Mouse (Mus musculus): ENCODE data around the gene Fam118b.

The Fam118b gene

DNA sequence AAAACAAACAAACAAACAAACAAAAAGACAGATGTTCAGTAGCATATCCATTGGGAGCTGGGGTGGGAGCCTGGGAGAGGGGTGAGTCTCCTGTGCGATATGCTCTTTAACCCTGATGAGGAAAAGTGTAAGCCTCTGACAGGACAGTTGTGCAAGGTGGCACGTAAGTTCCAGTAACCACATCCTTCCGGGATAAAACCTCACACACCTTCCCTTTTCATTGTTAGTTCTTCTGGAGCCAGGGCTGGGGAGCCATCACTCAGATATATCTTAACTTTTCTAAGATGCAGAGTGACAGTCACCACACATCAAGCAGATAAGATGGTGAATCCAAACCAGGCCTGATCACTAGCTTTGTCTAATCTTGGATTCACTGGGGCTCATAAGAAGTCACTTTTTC is 73.6 kb downstream of the Fam118b start:
- no peak for DNase-seq

DNA sequence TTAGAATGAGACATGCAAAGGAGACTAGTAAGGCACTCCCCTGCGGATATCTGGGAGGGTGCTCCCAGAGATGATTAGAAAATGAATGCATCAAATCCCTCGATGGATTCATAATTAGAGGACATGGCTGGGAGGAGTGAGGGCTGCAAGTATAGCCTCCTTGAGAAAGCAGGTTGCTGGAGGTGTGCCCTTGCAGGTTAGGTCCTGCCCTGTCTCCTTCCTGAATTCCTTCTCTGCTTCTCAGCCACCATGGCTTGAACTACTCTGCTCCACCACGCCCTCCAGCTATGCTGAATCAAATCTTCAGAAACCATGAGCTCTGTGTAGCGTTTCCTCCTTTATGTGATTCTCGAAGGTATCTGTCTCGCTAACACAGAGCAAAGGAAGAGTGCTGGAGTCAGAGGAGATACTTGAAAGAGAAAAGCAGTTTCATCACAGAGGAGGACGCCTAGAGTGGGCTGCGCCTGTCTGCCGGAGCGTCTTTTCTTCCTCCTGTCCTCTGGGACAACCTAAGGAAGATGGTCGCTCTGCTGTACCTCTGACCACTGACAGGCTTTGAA is 74.5 kb downstream of the Fam118b start:
- DNase-seq = no peak

DNA sequence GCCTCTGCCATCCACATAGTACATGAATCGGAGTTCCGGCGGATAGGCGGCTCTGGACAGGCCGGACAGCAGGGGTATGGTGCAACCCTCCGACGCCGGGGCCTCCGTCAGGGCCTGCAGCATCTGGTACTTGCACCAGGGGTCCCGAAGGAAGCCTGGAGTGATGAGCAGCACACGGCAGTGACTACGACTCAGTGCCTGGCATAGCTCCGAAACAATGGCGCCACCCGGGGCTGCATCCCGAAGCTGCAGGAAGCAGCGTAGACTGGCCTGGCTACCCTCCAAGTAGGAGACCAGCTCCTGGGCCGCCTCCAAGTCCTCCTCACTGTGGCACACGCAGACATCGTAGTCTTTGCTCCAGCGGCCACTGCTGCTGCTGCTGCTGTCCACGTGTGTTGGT is 78.9 kb downstream of the Fam118b start:
- peak; percentile 46 to 49 for DNase-seq

DNA sequence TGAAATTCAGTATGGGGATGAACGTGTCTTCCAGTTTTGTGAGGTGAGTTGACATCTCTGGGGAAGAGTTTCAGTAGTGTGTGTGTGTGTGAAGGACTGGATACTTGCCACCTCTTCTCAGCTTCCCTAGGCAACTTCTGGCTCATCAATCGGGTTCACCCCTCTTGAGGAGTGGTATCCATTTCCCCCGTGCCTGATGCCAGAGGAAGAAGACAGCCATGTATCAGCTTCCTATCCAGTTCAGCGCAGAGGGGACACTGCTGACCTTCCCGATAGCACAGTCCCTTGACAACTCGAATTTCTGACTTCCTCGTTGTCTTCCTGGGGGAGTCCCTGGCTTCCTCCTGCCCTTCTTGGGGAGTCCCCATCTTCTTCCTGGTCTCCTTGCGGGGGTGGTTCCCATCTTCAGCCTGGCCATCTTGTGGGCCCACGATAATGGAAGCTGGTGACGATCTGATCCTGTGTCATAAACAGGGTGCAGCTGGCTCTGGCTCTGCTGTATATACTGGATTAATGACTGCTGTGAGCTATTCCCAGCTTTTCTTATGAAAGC is 80.2 kb downstream of the Fam118b start:
- no peak for DNase-seq

DNA sequence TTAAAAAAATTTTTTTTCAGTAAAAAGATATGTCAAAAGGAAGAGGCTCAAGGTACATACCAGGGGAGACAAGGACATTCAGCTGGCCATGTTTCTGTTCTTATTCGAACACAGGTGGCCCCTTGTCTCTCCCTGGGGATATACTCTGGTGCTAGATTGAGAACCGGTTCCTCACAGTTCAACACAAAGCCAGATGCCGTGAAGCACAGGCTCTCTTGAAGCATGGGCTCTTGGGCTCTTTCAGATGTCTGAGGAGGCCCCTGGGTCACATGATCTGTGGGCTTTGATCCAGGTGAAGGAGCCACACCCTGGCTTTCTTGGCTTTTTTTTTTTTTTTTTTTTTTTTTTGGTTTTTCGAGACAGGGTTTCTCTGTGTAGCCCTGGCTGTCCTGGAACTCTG is 81.2 kb downstream of the Fam118b start:
- DNase-seq = no peak

DNA sequence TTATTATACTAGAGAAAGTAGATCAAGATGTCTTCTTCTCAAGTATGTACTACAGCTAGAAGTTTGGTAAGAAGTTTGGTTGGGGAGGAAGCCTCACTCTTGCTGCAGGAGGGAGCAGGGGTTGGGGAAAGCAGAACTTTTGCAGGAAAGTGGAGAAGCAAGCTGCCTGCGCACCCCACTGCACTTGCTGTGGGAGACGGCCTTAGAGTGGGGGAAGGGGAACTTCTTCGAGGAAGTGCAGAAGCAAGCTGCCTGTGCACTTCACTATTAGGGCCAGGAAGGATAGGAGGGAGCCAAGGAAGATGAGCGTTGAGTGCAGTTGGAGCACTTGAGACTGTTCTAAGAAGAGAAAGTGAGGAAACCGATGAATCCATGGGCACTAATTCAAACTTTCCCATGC is 84.2 kb downstream of the Fam118b start:
- DNase-seq = no peak

DNA sequence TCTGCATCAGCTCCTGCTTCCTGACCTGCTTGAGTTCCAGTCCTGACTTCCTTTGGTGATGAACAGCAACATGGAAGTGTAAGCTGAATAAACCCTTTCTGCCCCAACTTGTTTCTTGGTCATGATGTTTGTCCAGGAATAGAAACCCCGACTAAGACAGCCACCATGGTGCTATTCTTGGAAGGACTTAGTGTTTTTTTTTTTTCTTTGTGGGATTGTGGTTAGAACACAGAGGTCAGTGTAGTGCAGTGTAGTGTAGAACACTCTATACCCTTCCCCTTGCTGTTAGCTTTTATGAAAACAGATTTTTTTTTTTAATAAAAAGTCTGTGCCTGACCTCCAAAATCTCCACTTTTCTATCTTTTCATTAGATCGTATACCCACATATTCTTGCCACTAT is 84.8 kb downstream of the Fam118b start:
- no peak for DNase-seq

DNA sequence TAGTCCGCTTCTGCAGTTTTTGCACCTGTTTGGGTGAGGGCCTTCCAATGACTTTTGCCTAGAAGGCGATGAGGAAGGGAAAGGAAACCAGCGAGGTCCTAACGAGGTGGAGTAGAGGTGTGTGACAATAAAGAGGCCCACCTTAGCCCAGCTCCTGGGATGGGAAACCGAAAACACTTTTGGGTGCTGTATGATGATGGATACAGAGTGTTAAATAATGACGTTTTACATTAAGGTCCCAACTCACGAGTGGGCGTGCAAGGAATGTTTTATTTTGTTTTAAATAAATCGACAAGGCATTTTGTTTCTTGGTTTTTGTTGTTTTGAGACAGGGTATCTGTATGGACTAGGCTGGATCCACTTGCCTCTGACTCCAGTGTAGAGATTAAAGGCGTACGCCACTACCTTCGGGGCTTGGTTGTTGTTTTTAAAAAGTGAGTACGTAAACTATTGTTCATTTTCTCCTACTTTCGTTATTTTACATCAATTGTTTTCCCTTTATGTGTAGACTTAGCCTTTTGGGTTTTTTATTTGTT is 91.4 kb downstream of the Fam118b start:
- no peak for DNase-seq

DNA sequence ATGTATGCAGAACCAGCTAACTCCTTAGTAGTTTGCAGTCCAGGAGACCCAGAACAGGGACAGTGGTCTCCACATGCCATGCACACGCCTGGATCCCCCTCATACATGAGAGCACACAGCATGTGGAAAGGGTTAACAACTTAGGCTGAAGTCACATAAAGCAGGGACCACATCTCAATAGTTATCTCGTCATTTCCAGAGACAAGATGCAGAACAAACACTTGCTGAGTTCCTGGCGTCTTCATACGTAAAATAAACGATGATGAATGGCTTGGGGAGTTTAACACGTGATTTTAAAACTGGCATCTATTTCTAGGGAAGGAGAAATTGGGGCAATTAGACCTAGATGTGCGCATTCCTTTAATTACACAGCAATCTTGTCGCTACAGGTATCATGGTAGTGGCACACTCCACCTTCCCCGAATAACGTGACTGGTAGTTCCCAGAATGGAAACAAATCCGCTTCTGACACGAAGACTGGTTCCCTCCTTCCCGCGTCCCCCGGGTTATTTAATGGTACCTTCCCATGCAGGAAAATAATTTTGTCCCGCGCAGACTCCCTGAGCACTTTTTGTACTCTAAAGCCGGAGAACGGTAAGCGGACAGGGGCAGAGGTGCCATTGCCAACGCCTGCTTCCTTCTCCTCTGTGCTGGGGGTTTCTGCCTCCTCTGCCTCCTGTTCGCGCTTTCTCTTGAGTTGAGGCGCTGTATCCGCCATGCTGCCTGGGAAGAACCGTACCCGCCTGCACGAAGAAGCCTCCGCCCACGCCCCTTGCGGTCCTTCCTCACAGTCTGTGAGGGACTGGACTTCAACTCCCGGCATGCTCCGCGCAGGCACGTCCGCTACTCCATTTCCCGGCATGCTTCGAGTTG is 92.1 kb downstream of the Fam118b start, which contains the start of gene Dcps:
TSS of gene Dcps (minus strand) at position 811 of the 873 bp plus-strand sequence.
- DNase-seq = peak; percentile 95

DNA sequence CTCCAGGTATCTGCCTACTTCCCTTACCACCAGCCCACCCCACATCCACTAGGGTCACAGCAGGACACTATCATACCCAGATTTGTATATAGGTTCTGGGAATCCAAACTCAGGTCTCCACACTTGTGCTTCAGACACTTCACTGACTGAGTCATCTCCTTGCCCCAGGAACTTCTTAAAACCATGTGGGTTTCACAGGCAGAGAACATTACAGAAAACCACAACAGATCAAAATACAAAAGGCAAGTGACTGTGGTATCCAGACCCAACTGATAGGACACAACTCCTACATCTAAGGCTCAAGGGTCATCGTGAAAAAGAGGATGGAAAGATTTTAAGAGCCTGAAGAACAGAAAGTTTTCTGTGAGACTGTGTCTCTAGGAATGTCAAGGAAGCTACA is 94.3 kb downstream of the Fam118b start:
- DNase-seq = no peak

DNA sequence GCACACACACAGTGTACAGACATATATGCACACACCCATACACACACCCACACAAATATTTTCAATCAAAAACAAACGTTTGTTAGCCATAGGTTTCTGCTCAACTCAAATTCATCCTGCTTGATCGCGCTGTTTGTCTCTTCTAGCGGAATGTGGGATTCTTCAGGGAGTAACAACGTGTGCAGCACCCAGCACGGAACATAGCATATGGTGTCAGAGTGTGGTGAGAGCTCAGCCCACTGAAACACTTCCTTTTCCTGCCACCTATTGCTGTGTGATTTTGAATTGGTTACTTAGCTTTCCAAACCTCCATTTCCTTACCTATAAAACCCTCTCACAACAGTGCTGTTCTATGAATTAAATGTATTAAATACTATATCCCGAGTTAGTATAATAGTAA is 97.5 kb downstream of the Fam118b start:
- no peak for DNase-seq

All from cerebellum, postnatal 36 days (tissue).